In the genomic region with DNA sequence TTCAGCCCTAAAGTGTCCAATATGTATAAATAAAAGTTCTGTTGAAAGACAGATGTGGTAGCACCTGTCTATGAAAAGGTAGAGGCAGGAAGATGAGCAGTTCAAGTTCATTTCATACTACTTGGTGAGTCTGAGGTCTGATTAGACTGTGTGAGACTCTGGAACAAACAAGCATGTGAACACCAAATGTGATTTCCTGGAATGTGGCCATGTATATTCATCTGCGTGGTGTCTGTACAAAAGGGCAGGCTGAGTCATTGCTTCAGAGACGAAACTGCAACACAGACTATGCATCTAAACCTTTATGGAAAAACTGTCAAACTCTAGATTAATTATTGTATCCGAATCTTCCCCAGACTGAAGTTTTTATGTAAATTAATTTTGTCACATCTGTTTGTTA, we compare ENCODE assay signal across 23 mouse cellular contexts.
DNase-seq lines count a peak whose midpoint lies in the region; ATAC-seq and TF ChIP-seq lines count a peak whose summit lies in the region.
"Had no signal": no experiment of that assay in that cellular context is flagged by ENCODE, and none has a peak within 500 bp of the region (broad histone marks: within the 10 kb centered on the region; RNA-seq: fewer than 3 reads in every experiment).

No protein-coding gene starts in this region.

- H3K36me3 ChIP-seq in forebrain, embryonic 16.5 days (ENCODE audit: control insufficient read depth, insufficient read depth), result no peaks in the 10 kb centered on the region
- H3K36me3 ChIP-seq in forebrain, embryonic 13.5 days (ENCODE audit: poor library complexity, severe bottlenecking), result no peaks in the 10 kb centered on the region
- no peaks in the 10 kb centered on the region for H3K36me3 ChIP-seq in heart, embryonic 12.5 days
- H3K36me3 ChIP-seq: embryonic facial prominence, embryonic 12.5 days; embryonic facial prominence, embryonic 15.5 days; forebrain, embryonic 12.5 days; heart, embryonic 13.5 days; hindbrain, embryonic 15.5 days; intestine, embryonic 15.5 days had no signal

- no peaks in the 10 kb centered on the region for H3K27me3 ChIP-seq in forebrain, embryonic 16.5 days (replicated peaks; ENCODE audit: control insufficient read depth, insufficient read depth, low read length)
- H3K27me3 ChIP-seq in forebrain, embryonic 13.5 days, result no peaks in the 10 kb centered on the region
- no peaks in the 10 kb centered on the region for H3K27me3 ChIP-seq in heart, embryonic 12.5 days (replicated peaks)
- H3K27me3 ChIP-seq: embryonic facial prominence, embryonic 12.5 days; embryonic facial prominence, embryonic 15.5 days; forebrain, embryonic 12.5 days; heart, embryonic 13.5 days; hindbrain, embryonic 15.5 days; intestine, embryonic 15.5 days had no signal

- no peaks in the 10 kb centered on the region for H3K4me1 ChIP-seq in forebrain, embryonic 16.5 days (replicated peaks; ENCODE audit: control insufficient read depth, insufficient read depth, low read length)
- no peaks in the 10 kb centered on the region for H3K4me1 ChIP-seq in forebrain, embryonic 13.5 days
- no peaks in the 10 kb centered on the region for H3K4me1 ChIP-seq in heart, embryonic 12.5 days (replicated peaks)
- H3K4me1 ChIP-seq: embryonic facial prominence, embryonic 12.5 days; embryonic facial prominence, embryonic 15.5 days; forebrain, embryonic 12.5 days; heart, embryonic 13.5 days; hindbrain, embryonic 15.5 days; intestine, embryonic 15.5 days had no signal

- H3K9me3 ChIP-seq in forebrain, embryonic 16.5 days (ENCODE audit: control insufficient read depth, low read length), result no peaks in the 10 kb centered on the region
- H3K9me3 ChIP-seq in forebrain, embryonic 13.5 days (replicated peaks), result no peaks in the 10 kb centered on the region
- 0 out of 2 replicates have a peak, but pooled peaks cover 4% of the 10 kb centered on the region for H3K9me3 ChIP-seq in heart, embryonic 12.5 days (replicated peaks)
- H3K9me3 ChIP-seq: embryonic facial prominence, embryonic 12.5 days; embryonic facial prominence, embryonic 15.5 days; forebrain, embryonic 12.5 days; heart, embryonic 13.5 days; hindbrain, embryonic 15.5 days; intestine, embryonic 15.5 days had no signal

- 56% methylated on average over 3 of the region's 3 CpGs for WGBS in forebrain, embryonic 16.5 days
- 61% methylated on average over 3 of the region's 3 CpGs for WGBS in forebrain, embryonic 13.5 days
- 77% methylated on average over 3 of the region's 3 CpGs for WGBS in heart, embryonic 12.5 days

- H3K4me2 ChIP-seq in forebrain, embryonic 16.5 days (ENCODE audit: low read length), result no peak overlapping the region
- H3K4me2 ChIP-seq in forebrain, embryonic 13.5 days, result no peak overlapping the region
- H3K4me2 ChIP-seq in heart, embryonic 12.5 days, result no peak overlapping the region
- H3K4me2 ChIP-seq: embryonic facial prominence, embryonic 12.5 days; embryonic facial prominence, embryonic 15.5 days; forebrain, embryonic 12.5 days; heart, embryonic 13.5 days; hindbrain, embryonic 15.5 days; intestine, embryonic 15.5 days had no signal

- H3K4me3 ChIP-seq in forebrain, embryonic 16.5 days (replicated peaks; ENCODE audit: low read length), result no peak overlapping the region
- H3K4me3 ChIP-seq in forebrain, embryonic 13.5 days, result no peak overlapping the region
- no peak overlapping the region for H3K4me3 ChIP-seq in layer of hippocampus, adult 2 months
- no peak overlapping the region for H3K4me3 ChIP-seq in heart, embryonic 12.5 days
- H3K4me3 ChIP-seq: embryonic facial prominence, embryonic 12.5 days; embryonic facial prominence, embryonic 15.5 days; forebrain, embryonic 12.5 days; heart, embryonic 13.5 days; hindbrain, embryonic 15.5 days; intestine, embryonic 15.5 days had no signal

- peak; percentile 18 for DNase-seq in layer of hippocampus, adult 9-10 months (ENCODE audit: low spot score)
- no peak for DNase-seq in layer of hippocampus, adult 2 months (ENCODE audit: low spot score in 2 of 2)
- DNase-seq in Muller cell, postnatal 12 days (ENCODE audit: inconsistent ontology term), result peak; percentile 62
- peak; percentile 34 for DNase-seq in brain, adult 2 months (ENCODE audit: low read depth, low spot score)
- no peak for DNase-seq in adipocyte (ENCODE audit: low spot score)
- DNase-seq: adrenal gland, adult 8-10 months; adrenal gland, postnatal 36 days; cerebellum, adult 11-12 months; cerebellum, adult 8-10 months; gastrocnemius, postnatal 25 days; heart, adult 18-20 months; heart, postnatal 14 days; heart, postnatal 4 days; kidney, adult 11 months had no signal

- no peak overlapping the region for H3K9ac ChIP-seq in forebrain, embryonic 16.5 days (replicated peaks; ENCODE audit: low read depth, low read length)
- no peak overlapping the region for H3K9ac ChIP-seq in forebrain, embryonic 13.5 days
- no peak overlapping the region for H3K9ac ChIP-seq in heart, embryonic 12.5 days
- H3K9ac ChIP-seq: embryonic facial prominence, embryonic 12.5 days; embryonic facial prominence, embryonic 15.5 days; forebrain, embryonic 12.5 days; heart, embryonic 13.5 days; hindbrain, embryonic 15.5 days; intestine, embryonic 15.5 days had no signal

- peak; percentile 55; the same call in 1 of the 2 replicates for ATAC-seq in forebrain, embryonic 16.5 days
- ATAC-seq in forebrain, embryonic 13.5 days, result no peak
- no peak for ATAC-seq in heart, embryonic 12.5 days (ENCODE audit: insufficient number of reproducible peaks, low FRiP score)
- ATAC-seq: intestine, embryonic 15.5 days had no signal

- no peak for TF ChIP-seq CTCF in layer of hippocampus, adult 2 months (conservative IDR thresholded peaks at IDR 0.05)

- H3K27ac ChIP-seq in forebrain, embryonic 16.5 days (ENCODE audit: low read length), result no peak overlapping the region
- H3K27ac ChIP-seq in forebrain, embryonic 13.5 days, result no peak overlapping the region
- no peak overlapping the region for H3K27ac ChIP-seq in layer of hippocampus, adult 2 months
- no peak overlapping the region for H3K27ac ChIP-seq in heart, embryonic 12.5 days (ENCODE audit: poor library complexity, severe bottlenecking)
- H3K27ac ChIP-seq: embryonic facial prominence, embryonic 12.5 days; embryonic facial prominence, embryonic 15.5 days; forebrain, embryonic 12.5 days; heart, embryonic 13.5 days; hindbrain, embryonic 15.5 days; intestine, embryonic 15.5 days had no signal

Comparison
In these comparisons a context has a peak if more than half of its experiments do, and no peak if none do; other contexts are left out.
1. DNase-seq: peak in layer of hippocampus, adult 9-10 months (single experiment), Muller cell, postnatal 12 days (single experiment) and brain, adult 2 months (single experiment); none in layer of hippocampus, adult 2 months (0 of 2) and adipocyte (single experiment).